Mouse (Mus musculus): Measurements from ENCODE around the gene Gpx8. TPM values are rescaled to one million over a fixed set of nuclear protein-coding genes. Genes with fewer than 3 reads are reported as not detected.

Gpx8 gene
- total RNA-seq (2021), result 10 to 100 TPM in 1 of 2 experiments, 1 to 10 TPM in 1; 8.4 to 11.9 TPM

DNA sequence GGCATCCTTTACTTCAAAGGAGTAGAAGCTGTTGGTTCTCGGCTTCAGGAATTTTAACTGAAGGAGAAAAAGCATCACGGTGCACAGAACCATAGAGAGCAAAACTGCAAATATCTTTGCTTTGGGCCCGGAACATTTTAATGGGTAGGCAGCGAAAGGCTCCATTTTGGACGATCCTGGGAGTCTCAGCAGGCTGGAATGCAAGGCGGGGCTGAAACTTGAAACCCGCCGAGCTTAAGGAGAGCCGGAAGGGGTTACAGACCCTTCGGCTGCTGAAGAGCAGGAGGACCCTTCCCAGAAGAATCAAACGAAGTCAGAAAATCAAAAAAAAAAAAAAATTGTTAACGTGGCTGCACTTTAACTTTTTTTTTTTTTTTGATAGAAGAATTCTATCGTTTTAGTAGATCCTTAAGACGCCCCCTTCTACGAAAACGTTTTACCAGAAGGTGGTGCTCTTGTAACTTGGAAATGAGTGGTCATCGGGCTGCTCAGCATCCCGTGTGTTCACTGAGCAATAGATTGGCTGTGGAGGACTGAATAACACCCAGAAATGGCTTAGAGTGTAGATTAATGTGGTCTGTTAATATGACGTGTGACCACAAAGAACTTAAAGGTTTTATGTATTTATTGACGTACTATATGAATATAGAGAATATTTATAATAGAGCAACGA lies at the start of gene Gpx8:
Gpx8 (minus strand) TSS at position 200 of the 673 bp plus-strand sequence.
- DNase-seq (ENCODE audit: extremely low spot score in 1 of 2, low spot score in 1 of 2), result no peak

DNA sequence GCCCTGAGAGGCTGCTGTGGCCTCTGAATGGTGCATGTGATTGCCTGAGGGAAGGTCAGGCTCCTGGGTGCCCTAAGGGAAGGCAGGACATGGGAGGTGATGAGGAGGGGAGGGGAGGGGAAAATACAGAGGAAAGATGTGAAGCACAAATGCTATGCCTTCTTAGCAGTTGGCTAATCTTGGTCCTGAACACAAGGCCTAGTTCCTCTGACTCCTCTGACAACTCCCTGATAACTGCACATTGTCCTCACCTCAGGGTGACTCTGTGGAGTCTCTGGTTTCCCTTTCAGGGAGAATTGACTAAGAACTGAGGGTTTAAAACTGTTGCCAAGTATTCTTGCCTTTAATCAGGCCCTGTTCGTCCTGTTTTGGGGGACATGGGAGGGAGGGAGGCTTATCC lies 48.4 kb upstream of the Gpx8 start:
- no peak for DNase-seq (ENCODE audit: extremely low spot score in 1 of 2, low spot score in 1 of 2)

- DNase-seq (ENCODE audit: extremely low spot score in 1 of 2, low spot score in 1 of 2), result no peak
These were observed 44.3 kb upstream of the Gpx8 start for GRCm38 (mm10) chr13:113090489-113090888.

GRCm38 (mm10) chr13:113087226-113088017 lies 41.2 kb upstream of the Gpx8 start:
- no peak for DNase-seq (ENCODE audit: extremely low spot score in 1 of 2, low spot score in 1 of 2)

DNA sequence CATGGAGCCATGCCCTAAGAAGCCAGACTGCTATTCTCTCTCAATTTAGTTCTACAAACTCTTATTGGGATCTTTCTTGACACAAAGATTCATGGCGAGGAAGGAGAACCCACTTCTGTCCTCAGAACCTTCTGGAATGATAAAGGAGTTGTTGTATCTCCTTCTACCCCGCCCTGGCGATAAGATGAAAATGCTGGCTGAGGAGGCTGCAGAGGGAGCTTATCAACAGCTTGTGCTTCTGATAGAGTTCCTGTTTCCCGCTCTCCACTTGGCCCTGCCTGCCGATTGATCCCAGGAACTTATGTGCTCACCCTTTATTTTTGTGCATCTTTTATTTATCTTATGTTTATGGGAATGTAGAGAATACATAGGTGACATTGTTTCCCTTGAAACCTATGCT lies 38.5 kb upstream of the Gpx8 start:
- no peak for DNase-seq (ENCODE audit: extremely low spot score in 1 of 2, low spot score in 1 of 2)

GRCm38 (mm10) chr13:113082101-113082500 lies 35.9 kb upstream of the Gpx8 start:
- no peak for DNase-seq (ENCODE audit: extremely low spot score in 1 of 2, low spot score in 1 of 2)

DNA sequence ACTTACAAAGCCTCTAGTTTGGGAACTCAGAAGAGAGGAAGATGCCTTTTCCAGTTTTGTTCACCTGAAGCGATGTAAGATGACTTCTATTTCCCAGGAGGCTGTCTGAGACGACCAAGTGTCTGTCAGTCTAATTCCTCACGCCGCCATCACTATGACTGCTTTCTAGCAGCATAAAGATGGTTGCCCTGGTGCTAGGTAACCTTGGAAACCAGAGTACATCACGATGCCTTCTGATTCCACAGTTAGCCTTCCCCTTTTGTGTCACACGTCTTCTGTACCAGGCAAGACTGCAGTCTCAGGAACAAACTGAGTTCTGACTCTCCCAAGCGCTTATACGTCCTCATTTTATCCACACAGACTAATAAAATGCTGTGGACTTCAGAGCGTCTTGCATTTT lies 32.8 kb upstream of the Gpx8 start:
- DNase-seq (ENCODE audit: extremely low spot score in 1 of 2, low spot score in 1 of 2), result no peak

DNA sequence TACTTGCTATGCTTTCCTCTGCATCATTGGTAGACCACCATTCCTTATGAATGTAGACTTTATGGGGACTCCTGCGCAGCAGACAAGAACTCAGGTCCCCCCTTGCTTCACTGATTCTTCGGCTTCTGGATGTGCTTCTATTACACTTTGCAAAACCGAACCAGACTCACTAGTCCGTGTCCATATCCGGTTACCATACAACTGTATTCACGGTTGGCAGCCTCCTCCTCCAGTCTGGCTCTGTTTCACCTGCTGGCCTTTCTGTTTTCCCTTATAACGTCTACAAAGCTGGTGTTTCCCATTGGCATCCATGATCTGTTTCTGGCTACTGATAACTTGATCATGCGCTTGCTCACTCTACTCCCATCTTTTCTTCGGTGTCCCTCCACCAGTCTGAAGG lies 18.3 kb upstream of the Gpx8 start:
- DNase-seq (ENCODE audit: extremely low spot score in 1 of 2, low spot score in 1 of 2), result no peak

DNA sequence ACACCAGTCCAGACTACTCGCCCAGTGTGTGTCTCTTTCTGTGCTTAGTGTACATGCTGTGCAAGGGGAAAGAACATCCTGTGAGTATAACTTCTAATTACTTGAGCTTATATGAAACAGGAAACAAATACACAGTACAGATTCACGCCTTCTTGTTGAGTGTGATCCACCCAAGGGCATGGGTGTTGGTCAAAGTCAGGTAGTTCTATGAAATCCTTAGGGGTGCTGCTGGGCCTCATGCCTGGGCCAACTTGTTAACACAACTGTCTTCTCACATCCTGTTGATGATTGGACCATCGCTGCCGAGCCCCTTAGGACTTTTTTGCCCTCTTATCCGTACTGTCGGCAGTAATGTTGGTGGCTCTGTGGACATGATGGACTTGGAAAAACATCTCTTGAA lies 15.5 kb upstream of the Gpx8 start:
- no peak for DNase-seq (ENCODE audit: extremely low spot score in 1 of 2, low spot score in 1 of 2)

DNA sequence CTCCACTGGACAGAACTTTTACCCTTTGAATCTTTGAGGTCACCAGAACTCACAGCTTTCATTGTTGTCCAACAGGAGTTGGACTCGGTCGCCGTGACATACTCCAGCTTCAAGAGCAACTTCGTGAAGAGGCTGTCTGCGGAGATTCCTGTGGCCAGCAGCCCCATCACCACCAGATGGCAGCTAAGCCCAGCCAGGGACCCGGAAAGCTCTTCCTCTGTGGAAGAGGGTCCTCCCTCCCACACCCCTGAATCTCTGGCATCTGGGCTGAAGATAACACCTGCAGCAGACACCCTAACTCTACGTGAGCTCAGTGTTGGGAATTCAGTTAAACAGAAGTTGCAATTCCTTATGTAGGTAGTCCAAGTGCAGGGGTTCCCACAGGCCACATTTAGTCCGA lies 9.6 kb upstream of the Gpx8 start:
- DNase-seq (ENCODE audit: extremely low spot score in 1 of 2, low spot score in 1 of 2), result no peak

DNA sequence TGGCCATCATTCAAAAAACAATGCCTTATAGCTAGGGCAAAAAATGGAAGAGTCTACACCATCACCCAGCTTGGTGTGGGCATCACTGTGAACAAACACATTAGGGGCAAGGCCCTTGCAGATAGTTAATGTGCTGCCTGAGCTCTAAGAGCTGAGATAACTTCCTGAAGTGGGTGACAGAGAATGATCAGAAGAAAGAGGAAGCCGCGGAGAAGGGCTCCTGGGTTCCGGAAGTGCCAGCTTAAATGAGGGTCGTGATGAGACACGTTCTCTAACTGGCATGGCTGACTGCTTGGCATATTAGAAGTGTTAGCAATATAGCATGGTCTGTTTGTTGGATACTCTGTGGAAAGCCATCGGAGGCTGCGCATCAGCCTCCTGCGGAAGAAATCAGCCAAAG lies 8.0 kb upstream of the Gpx8 start:
- DNase-seq (ENCODE audit: extremely low spot score in 1 of 2, low spot score in 1 of 2), result no peak

DNA sequence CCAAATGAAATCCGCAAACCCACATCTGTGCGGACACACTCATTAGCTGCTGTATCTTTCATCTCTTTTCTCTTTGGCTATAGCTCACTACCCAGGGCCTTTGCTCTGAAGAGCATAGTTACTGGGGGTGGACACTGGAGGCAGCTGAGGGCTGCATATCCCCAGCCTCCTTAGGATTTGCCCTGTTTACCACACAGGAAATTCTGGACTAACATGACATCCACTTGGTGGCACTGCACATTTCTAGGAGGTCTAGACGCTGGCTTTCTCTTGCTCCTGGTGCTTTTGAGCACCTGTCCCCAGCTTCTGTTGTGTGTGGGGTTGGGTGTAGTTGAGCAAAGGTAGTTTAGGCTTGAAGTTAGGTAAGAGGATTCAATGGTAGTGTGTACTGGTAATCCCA lies 1.4 kb upstream of the Gpx8 start:
- no peak for DNase-seq (ENCODE audit: extremely low spot score in 1 of 2, low spot score in 1 of 2)

DNA sequence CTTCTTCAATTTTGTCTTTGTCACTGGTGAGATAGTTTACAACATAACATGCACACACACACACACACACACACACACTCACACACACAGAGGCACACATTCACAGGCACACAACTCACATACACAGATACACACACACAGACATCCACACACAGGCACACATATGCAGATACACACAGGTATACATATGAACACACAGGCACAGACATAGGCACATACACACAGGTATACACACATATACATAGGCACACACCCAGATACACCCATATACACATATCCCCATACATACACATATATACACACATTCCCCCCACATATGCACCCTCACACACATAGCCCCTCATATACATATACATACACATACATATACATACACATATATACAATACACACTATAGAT lies 808 bp upstream of the Gpx8 start:
- DNase-seq (ENCODE audit: extremely low spot score in 1 of 2, low spot score in 1 of 2), result no peak

- no peak for DNase-seq (ENCODE audit: extremely low spot score in 1 of 2, low spot score in 1 of 2)
These were observed 626 bp downstream of the Gpx8 start for GRCm38 (mm10) chr13:113045458-113046110.

DNA sequence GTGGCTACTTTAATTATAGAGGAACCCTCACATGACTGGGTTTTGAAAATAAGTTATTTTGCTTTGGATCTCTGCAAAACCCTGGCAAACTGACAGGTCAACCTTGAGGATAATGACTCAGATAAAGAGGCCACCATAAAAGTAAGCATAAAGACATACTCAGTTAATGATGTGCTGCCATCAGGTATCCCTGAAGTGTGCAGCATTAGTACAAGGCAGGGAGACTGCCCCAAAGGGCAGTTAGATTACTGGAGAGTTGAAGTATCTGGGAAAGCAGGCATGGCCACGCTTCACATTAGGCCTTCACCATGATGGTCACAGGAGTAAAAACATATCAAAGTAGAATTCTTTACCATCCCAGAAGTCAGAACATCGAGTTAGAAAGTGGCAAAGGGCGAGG lies 1.3 kb downstream of the Gpx8 start:
- no peak for DNase-seq (ENCODE audit: extremely low spot score in 1 of 2, low spot score in 1 of 2)

- DNase-seq (ENCODE audit: extremely low spot score in 1 of 2, low spot score in 1 of 2), result peak; percentile 37 to 55
These were observed 10.4 kb downstream of the Gpx8 start for GRCm38 (mm10) chr13:113035852-113036251.

- DNase-seq (ENCODE audit: extremely low spot score in 1 of 2, low spot score in 1 of 2), result peak in 1 of 2 experiments; percentile 17
These were observed 11.2 kb downstream of the Gpx8 start, which contains the start of gene Cdc20b for GRCm38 (mm10) chr13:113034950-113035421. Cdc20b (plus strand) TSS chr13:113035111.

DNA sequence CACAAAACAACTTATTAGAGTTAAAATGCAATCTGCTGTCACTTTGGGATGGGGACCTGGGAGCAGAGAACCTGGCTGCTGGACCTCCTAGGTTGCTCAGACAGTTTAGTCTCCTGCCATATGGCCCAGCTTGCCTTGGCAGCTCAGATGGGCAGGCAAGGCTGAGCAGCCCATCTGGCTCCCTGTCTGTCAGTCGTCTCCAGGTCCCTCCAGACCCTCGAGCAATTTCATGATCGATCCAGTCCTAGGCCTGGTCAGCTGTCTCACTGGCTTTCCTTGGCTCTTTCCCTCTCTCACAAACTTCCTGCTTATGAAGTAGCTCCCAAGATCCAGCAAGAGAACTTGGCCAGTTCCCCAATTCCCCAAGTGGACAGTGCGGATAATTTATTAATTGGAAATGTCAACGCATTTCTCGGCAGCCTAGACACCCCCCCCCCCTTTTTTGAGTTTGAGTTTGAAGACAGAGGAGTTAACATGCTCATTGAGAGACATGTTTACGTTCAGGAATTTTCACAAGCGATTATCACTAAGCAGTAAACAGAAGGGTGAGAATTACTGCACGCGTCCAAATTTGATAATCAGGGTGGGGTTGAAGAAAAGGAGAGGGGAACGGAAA lies 11.8 kb downstream of the Gpx8 start:
- no peak for DNase-seq (ENCODE audit: extremely low spot score in 1 of 2, low spot score in 1 of 2)

- DNase-seq (ENCODE audit: extremely low spot score in 1 of 2, low spot score in 1 of 2), result no peak
These were observed 13.4 kb downstream of the Gpx8 start for GRCm38 (mm10) chr13:113032831-113033230.

DNA sequence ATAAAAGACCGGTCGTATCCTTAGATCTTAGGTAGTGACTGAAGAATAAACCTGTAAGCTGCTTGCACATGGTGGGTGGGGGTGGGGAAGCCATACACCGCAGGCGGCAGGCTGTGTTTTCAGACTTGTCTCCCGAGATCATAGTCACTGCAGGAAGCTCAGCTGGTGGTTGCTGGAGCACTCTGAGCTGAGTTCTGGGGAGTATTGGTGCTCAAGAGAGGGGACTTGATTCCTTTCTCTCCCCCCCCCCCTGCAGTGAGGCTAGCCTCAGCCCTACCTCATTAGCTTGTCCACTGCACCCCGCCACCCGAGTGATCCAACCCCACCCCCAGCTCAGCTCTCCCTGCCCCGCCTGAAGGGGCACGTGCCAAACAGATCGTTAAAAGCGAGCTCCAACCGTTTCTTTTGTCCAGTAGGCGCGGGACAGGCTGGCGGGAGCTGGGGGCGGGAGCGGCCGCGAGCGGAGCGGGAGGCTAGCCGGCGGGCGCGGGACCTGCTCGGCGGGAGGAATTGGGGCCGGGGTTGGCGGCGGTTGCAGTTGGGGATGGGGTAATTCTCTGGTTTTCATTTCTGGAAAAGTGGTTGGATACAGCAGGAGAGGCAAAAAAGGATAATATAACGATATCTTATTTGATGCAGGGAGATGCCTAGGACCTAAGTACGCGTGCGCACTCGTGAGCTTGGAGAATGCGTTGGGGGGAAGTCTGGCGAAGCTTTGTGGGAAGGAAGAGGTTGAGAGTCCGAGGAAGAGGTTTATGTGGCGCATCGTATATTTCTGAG lies 14.2 kb downstream of the Gpx8 start:
- peak; percentile 17 to 20 for DNase-seq (ENCODE audit: extremely low spot score in 1 of 2, low spot score in 1 of 2)

Data from layer of hippocampus, postnatal 25 days (tissue).